Mouse (Mus musculus) olfactory bulb, adult 2 months (tissue): ENCODE data around the gene Slc6a5. TPM values are rescaled to one million over a fixed set of nuclear protein-coding genes. Genes with fewer than 3 reads are reported as not detected.

Experiments used
- H3K27ac ChIP-seq: fragments of 200-500 bp; 2 replicates; pipeline ENCODE4 v1.5.1; 2012; ENCODE audit warnings: low read depth, low read length; ENCODE audit not compliant: insufficient read depth
- H3K4me1 ChIP-seq: fragments of 200-500 bp; 2 replicates; pipeline ENCODE4 v1.6.1; 2012; ENCODE audit warnings: low read length; ENCODE audit not compliant: control insufficient read depth, insufficient read depth
- H3K4me3 ChIP-seq: fragments of 200-500 bp; 2 replicates; pipeline ENCODE4 v1.5.1; 2012; ENCODE audit warnings: mild to moderate bottlenecking, low read depth, low read length, moderate library complexity; ENCODE audit not compliant: insufficient read depth
- CTCF ChIP-seq: fragments of 200-500 bp; IDR thresholded peaks from 2 replicates; pipeline ENCODE4 v1.5.1; 2012; ENCODE audit warnings: low read depth, mild to moderate bottlenecking, low read length, moderate library complexity; ENCODE audit not compliant: insufficient read depth
- WGBS: fragments of 180-500 bp; shearing (Covaris S2); methylation state at CpG from one replicate; pipeline ENCODE4 v1.1.7; 2018; 5-methylcytosine and 5-hydroxymethylcytosine counted together
- polyA plus RNA-seq: library from polyadenylated mRNA; stranded (reverse); fragments of >200 nt; gene quantifications from 2 replicates; pipeline ENCODE4 v1.2.4, GENCODE M21; 2012; ENCODE audit warnings: low replicate concordance; ENCODE audit not compliant: missing spikeins, insufficient read depth, insufficient read length

Gene Slc6a5
- polyA plus RNA-seq, 1 experiment, result not detected

GRCm38 (mm10) chr7:49999321-49999720 lies 89.4 kb downstream of the Slc6a5 start:
- no peak overlapping the region for H3K27ac ChIP-seq
- no peak overlapping the region for H3K4me3 ChIP-seq
- H3K4me1 ChIP-seq, result no peaks in the 10 kb centered on the region
- TF ChIP-seq CTCF, result no peak
- 73% methylated on average over 4 of the region's 4 CpGs for WGBS

DNA sequence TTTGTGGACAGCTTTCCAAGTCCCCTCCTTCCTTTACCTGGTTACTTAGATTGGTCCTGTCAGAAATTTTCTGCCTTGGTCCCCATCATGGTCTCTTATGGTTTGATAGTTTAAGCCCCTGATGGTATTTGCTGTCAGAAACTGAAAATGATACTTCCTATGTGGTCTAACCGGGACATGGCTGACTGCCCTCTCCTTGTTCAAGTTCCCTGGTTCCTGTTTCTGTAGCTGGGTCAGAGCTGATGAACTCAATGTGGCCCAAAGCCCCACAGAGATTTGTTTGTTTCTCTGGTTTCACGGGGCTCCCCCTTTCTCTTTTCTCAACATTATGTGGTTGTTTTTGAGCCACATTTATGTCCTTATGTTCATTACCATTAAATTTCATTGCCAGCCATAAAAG lies 95.3 kb downstream of the Slc6a5 start:
- WGBS, result 74% methylated on average over 2 of the region's 2 CpGs
- H3K4me3 ChIP-seq, result no peak overlapping the region
- TF ChIP-seq CTCF, result no peak
- H3K4me1 ChIP-seq, result no peaks in the 10 kb centered on the region
- no peak overlapping the region for H3K27ac ChIP-seq

Other genes with a start within 250 kb of the Slc6a5 start
- gene Htatip2, start 151.0 kb upstream of the Slc6a5 start, polyA plus RNA-seq, result not detected in 2 replicates
- not detected in 2 replicates for gene Prmt3, start 131.8 kb upstream of the Slc6a5 start, polyA plus RNA-seq
- gene Nell1, start 64.7 kb downstream of the Slc6a5 start, polyA plus RNA-seq, result not detected in 2 replicates